Mouse (Mus musculus) forebrain, embryonic 12.5 days (tissue): ENCODE data around the gene Chchd10. TPM values are rescaled to one million over a fixed set of nuclear protein-coding genes. Genes with fewer than 3 reads are reported as not detected.

Source experiments
- ATAC-seq: fragments of 200-750 bp; cut with Nextera tagmentation; 2 replicates; pipeline ENCODE4 v1.8.0; 2017; ENCODE audit warnings: moderate TSS enrichment; ENCODE audit not compliant: low FRiP score
- H3K27ac ChIP-seq: fragments of 300-500 bp; sonication (generic); 2 replicates; pipeline ENCODE4 v1.5.1; 2016; ENCODE audit warnings: mild to moderate bottlenecking
- H3K27me3 ChIP-seq: fragments of 300-500 bp; sonication (generic); 2 replicates; pipeline ENCODE4 v1.6.1; 2016; ENCODE audit warnings: mild to moderate bottlenecking
- H3K36me3 ChIP-seq: fragments of 300-500 bp; sonication (generic); replicated peaks from 2 replicates; pipeline ENCODE4 v1.6.1; 2016; ENCODE audit warnings: mild to moderate bottlenecking
- H3K4me1 ChIP-seq: fragments of 300-500 bp; sonication (generic); 2 replicates; pipeline ENCODE4 v1.6.1; 2016
- H3K4me2 ChIP-seq: fragments of 300-500 bp; sonication (generic); 2 replicates; pipeline ENCODE4 v1.6.1; 2016; ENCODE audit warnings: mild to moderate bottlenecking, moderate library complexity
- H3K4me3 ChIP-seq: fragments of 300-500 bp; sonication (generic); replicated peaks from 2 replicates; pipeline ENCODE4 v1.5.1; 2016; ENCODE audit warnings: mild to moderate bottlenecking
- H3K9ac ChIP-seq: fragments of 300-500 bp; sonication (generic); 2 replicates; pipeline ENCODE4 v1.6.1; 2016; ENCODE audit warnings: mild to moderate bottlenecking
- H3K9me3 ChIP-seq: fragments of 300-500 bp; sonication (generic); 2 replicates; pipeline ENCODE4 v1.6.1; 2016
- WGBS: fragments of 180-500 bp; shearing (Covaris S2); methylation state at CpG from one replicate; pipeline ENCODE4 v1.1.7; 2016; 5-methylcytosine and 5-hydroxymethylcytosine counted together
- polyA plus RNA-seq: library from polyadenylated mRNA; unstranded; fragments of >200 nt; fragmentation: Nextera tagmentation; extraction: Ambion mirVana; gene quantifications from 2 replicates; pipeline ENCODE4 v1.2.1, GENCODE M21; 2016

Chchd10 gene
- polyA plus RNA-seq, 1 experiment from 2014 or later: 7.6 TPM

GRCm38 (mm10) chr10:75978835-75979157 lies 45.9 kb downstream of the Chchd10 start:
- WGBS: 75% methylated on average over 5 of the region's 5 CpGs
- H3K9ac ChIP-seq: no peak overlapping the region
- no peaks in the 10 kb centered on the region for H3K27me3 ChIP-seq
- no peak for ATAC-seq
- H3K27ac ChIP-seq: no peak overlapping the region
- no peak overlapping the region for H3K4me3 ChIP-seq
- no peak overlapping the region for H3K4me2 ChIP-seq
- H3K9me3 ChIP-seq: no peaks in the 10 kb centered on the region
- H3K36me3 ChIP-seq: no peaks in the 10 kb centered on the region
- H3K4me1 ChIP-seq: no peaks in the 10 kb centered on the region

GRCm38 (mm10) chr10:75979432-75979831 lies 46.5 kb downstream of the Chchd10 start:
- Histone ChIP-seq H3K36me3 (no peaks in the 10 kb centered on the region), H3K4me2 (no peak overlapping the region), H3K4me1 (no peaks in the 10 kb centered on the region), H3K9ac (no peak overlapping the region), H3K9me3 (no peaks in the 10 kb centered on the region), H3K4me3 (no peak overlapping the region), H3K27me3 (no peaks in the 10 kb centered on the region), H3K27ac (no peak overlapping the region)
- 87% methylated on average over 3 of the region's 3 CpGs for WGBS
- ATAC-seq: no peak

Other genes starting within 250 kb of the Chchd10 start
- 42.8 and 51.9 TPM in 2 replicates for gene Cabin1, start 168.8 kb upstream of the Chchd10 start, polyA plus RNA-seq
- gene Ddt, start 159.7 kb upstream of the Chchd10 start, polyA plus RNA-seq: 81.8 TPM in 2 replicates
- gene Gm20441, start 152.2 kb upstream of the Chchd10 start, polyA plus RNA-seq: not detected in 2 replicates
- 1.5 and 2.1 TPM in 2 replicates for gene Gstt3, start 151.7 kb upstream of the Chchd10 start, polyA plus RNA-seq
- 4.9 and 6.3 TPM in 2 replicates for gene Gstt1, start 134.5 kb upstream of the Chchd10 start, polyA plus RNA-seq
- gene Gstt4, start 110.6 kb upstream of the Chchd10 start, polyA plus RNA-seq: not detected in 2 replicates
- gene Gstt2, start 95.7 kb upstream of the Chchd10 start, polyA plus RNA-seq: 4.1 and 7.3 TPM in 2 replicates
- gene Mif, start 72.9 kb upstream of the Chchd10 start, polyA plus RNA-seq: 1,649 and 1,743 TPM in 2 replicates
- gene Derl3, start 39.7 kb upstream of the Chchd10 start, polyA plus RNA-seq: 3.1 and 3.3 TPM in 2 replicates
- gene Smarcb1, start 11.5 kb upstream of the Chchd10 start, polyA plus RNA-seq: 303 and 310 TPM in 2 replicates
- gene Mmp11, start 3.4 kb downstream of the Chchd10 start, polyA plus RNA-seq: 31.3 and 33.3 TPM in 2 replicates
- 0.46 TPM in 1 of 2 replicates, not detected in the other for gene Gm867, start 7.5 kb downstream of the Chchd10 start, polyA plus RNA-seq
- gene Vpreb3, start 9.9 kb downstream of the Chchd10 start, polyA plus RNA-seq: not detected in 2 replicates
- not detected in 2 replicates for gene Gm5134, start 21.4 kb downstream of the Chchd10 start, polyA plus RNA-seq
- 26.1 and 26.7 TPM in 2 replicates for gene Zfp280b, start 99.5 kb downstream of the Chchd10 start, polyA plus RNA-seq
- gene Slc5a4b, start 177.8 kb downstream of the Chchd10 start, polyA plus RNA-seq: not detected in 2 replicates
- gene Slc5a4a, start 214.3 kb downstream of the Chchd10 start, polyA plus RNA-seq: not detected in 2 replicates